Mouse (Mus musculus) kidney, embryonic 14.5 days (tissue): ENCODE measurements at regions not wholly inside any gene's neighbourhood (a gene's known extent, or its start where the extent isn't known, plus 50 kb on each side); places are given as distances from the start of the nearest gene placed in this dataset.

Experiments
- ATAC-seq: fragments of 200-750 bp; cut with Nextera tagmentation; 2 replicates; pipeline ENCODE4 v1.8.0; 2017; ENCODE audit warnings: moderate number of reproducible peaks, mild to moderate bottlenecking, moderate TSS enrichment, moderate library complexity; ENCODE audit not compliant: low FRiP score, low TSS enrichment
- H3K27ac ChIP-seq: fragments of 300-500 bp; sonication (generic); 2 replicates; pipeline ENCODE4 v1.5.1; 2014; ENCODE audit warnings: low read depth, mild to moderate bottlenecking, low read length, moderate library complexity, mixed read lengths
- H3K27me3 ChIP-seq: fragments of 300-500 bp; sonication (generic); 2 replicates; pipeline ENCODE4 v1.6.1; 2014; ENCODE audit warnings: mild to moderate bottlenecking, low read length; ENCODE audit not compliant: control insufficient read depth, insufficient read depth
- H3K36me3 ChIP-seq: fragments of 300-500 bp; sonication (generic); 2 replicates; pipeline ENCODE4 v1.6.1; 2014; ENCODE audit warnings: low read length, mixed read lengths; ENCODE audit not compliant: control insufficient read depth, insufficient read depth
- H3K4me1 ChIP-seq: fragments of 300-500 bp; sonication (generic); 2 replicates; pipeline ENCODE4 v1.6.1; 2014; ENCODE audit warnings: low read length, mixed read lengths; ENCODE audit not compliant: control insufficient read depth, insufficient read depth
- H3K4me2 ChIP-seq: fragments of 300-500 bp; sonication (generic); replicated peaks from 2 replicates; pipeline ENCODE4 v1.6.1; 2014; ENCODE audit warnings: low read depth, mild to moderate bottlenecking, low read length
- H3K4me3 ChIP-seq: fragments of 300-500 bp; sonication (generic); 2 replicates; pipeline ENCODE4 v1.5.1; 2014; ENCODE audit warnings: mild to moderate bottlenecking, low read length
- H3K9ac ChIP-seq: fragments of 300-500 bp; sonication (generic); 2 replicates; pipeline ENCODE4 v1.6.1; 2014; ENCODE audit warnings: low read depth, mild to moderate bottlenecking, low read length, moderate library complexity
- H3K9me3 ChIP-seq: fragments of 300-500 bp; sonication (generic); 2 replicates; pipeline ENCODE4 v1.6.1; 2016; ENCODE audit warnings: low read length; ENCODE audit not compliant: control insufficient read depth
- WGBS: fragments of 180-500 bp; shearing (Covaris S2); extraction: QIAGEN DNeasy Blood & Tissue Kit; methylation state at CpG from one replicate; pipeline ENCODE4 v1.1.7; 2014; 5-methylcytosine and 5-hydroxymethylcytosine counted together

- ATAC-seq = no peak
- Histone ChIP-seq H3K4me2 (no peak overlapping the region), H3K4me1 (no peaks in the 10 kb centered on the region), H3K9me3 (no peaks in the 10 kb centered on the region), H3K27ac (no peak overlapping the region), H3K4me3 (no peak overlapping the region), H3K27me3 (no peaks in the 10 kb centered on the region), H3K36me3 (no peaks in the 10 kb centered on the region), H3K9ac (no peak overlapping the region)
- 65% methylated on average over 2 of the region's 2 CpGs for WGBS
Observed at GRCm38 (mm10) chr7:83037714-83038113, 170.6 kb downstream of the Mex3b start.

- Histone ChIP-seq H3K9ac (no peak overlapping the region), H3K27me3 (no peaks in the 10 kb centered on the region), H3K4me1 (no peaks in the 10 kb centered on the region), H3K4me3 (no peak overlapping the region), H3K27ac (no peak overlapping the region), H3K4me2 (no peak overlapping the region), H3K9me3 (no peaks in the 10 kb centered on the region), H3K36me3 (no peaks in the 10 kb centered on the region)
- 90% methylated on average over 3 of the region's 3 CpGs for WGBS
- no peak for ATAC-seq
Observed at GRCm38 (mm10) chr7:83043746-83044145, 176.6 kb downstream of the Mex3b start.

GRCm38 (mm10) chr7:83045266-83045665 lies 178.1 kb downstream of the Mex3b start:
- no peak overlapping the region for H3K27ac ChIP-seq
- H3K9ac ChIP-seq = no peak overlapping the region
- H3K4me1 ChIP-seq = no peaks in the 10 kb centered on the region
- H3K9me3 ChIP-seq = no peaks in the 10 kb centered on the region
- H3K4me2 ChIP-seq = no peak overlapping the region
- no peaks in the 10 kb centered on the region for H3K27me3 ChIP-seq
- 87% methylated on average over 3 of the region's 3 CpGs for WGBS
- no peak for ATAC-seq
- H3K36me3 ChIP-seq = no peaks in the 10 kb centered on the region
- H3K4me3 ChIP-seq = no peak overlapping the region

GRCm38 (mm10) chr7:83050011-83050410 lies 182.9 kb downstream of the Mex3b start:
- Histone ChIP-seq H3K4me2 (no peak overlapping the region), H3K4me1 (no peaks in the 10 kb centered on the region), H3K9me3 (no peaks in the 10 kb centered on the region), H3K27ac (no peak overlapping the region), H3K36me3 (no peaks in the 10 kb centered on the region), H3K4me3 (no peak overlapping the region), H3K27me3 (no peaks in the 10 kb centered on the region), H3K9ac (no peak overlapping the region)
- WGBS = 54% methylated on average over 3 of the region's 3 CpGs
- ATAC-seq = no peak

GRCm38 (mm10) chr7:83050833-83051497 lies 183.8 kb downstream of the Mex3b start:
- H3K36me3 ChIP-seq = no peaks in the 10 kb centered on the region
- H3K9me3 ChIP-seq = no peaks in the 10 kb centered on the region
- H3K27ac ChIP-seq = no peak overlapping the region
- WGBS = 95% methylated on average over 6 of the region's 6 CpGs
- H3K4me3 ChIP-seq = no peak overlapping the region
- no peaks in the 10 kb centered on the region for H3K27me3 ChIP-seq
- no peak overlapping the region for H3K9ac ChIP-seq
- ATAC-seq = no peak
- no peaks in the 10 kb centered on the region for H3K4me1 ChIP-seq
- no peak overlapping the region for H3K4me2 ChIP-seq

- no peaks in the 10 kb centered on the region for H3K9me3 ChIP-seq
- H3K4me3 ChIP-seq = no peak overlapping the region
- no peaks in the 10 kb centered on the region for H3K36me3 ChIP-seq
- H3K27me3 ChIP-seq = no peaks in the 10 kb centered on the region
- WGBS = 86% methylated on average over 13 of the region's 13 CpGs
- no peaks in the 10 kb centered on the region for H3K4me1 ChIP-seq
- no peak overlapping the region for H3K9ac ChIP-seq
- no peak overlapping the region for H3K27ac ChIP-seq
- H3K4me2 ChIP-seq = no peak overlapping the region
- ATAC-seq = no peak
Observed at GRCm38 (mm10) chr7:83056101-83056935, 189.2 kb downstream of the Mex3b start.

- no peak overlapping the region for H3K4me3 ChIP-seq
- no peak overlapping the region for H3K4me2 ChIP-seq
Observed at GRCm38 (mm10) chr7:83060318-83060717, 193.2 kb downstream of the Mex3b start.

GRCm38 (mm10) chr7:83060733-83061132 lies 193.6 kb downstream of the Mex3b start:
- 20% methylated on average over 5 of the region's 5 CpGs for WGBS
- no peak for ATAC-seq

More at GRCm38 (mm10) chr7:83060318-83060717, 193.2 kb downstream of the Mex3b start:
- Histone ChIP-seq H3K9me3 (no peaks in the 10 kb centered on the region), H3K27ac (no peak overlapping the region), H3K9ac (no peak overlapping the region), H3K27me3 (no peaks in the 10 kb centered on the region), H3K4me1 (no peaks in the 10 kb centered on the region), H3K36me3 (no peaks in the 10 kb centered on the region)
- ATAC-seq = no peak
- WGBS = 23% methylated on average over 3 of the region's 3 CpGs

GRCm38 (mm10) chr7:83061197-83061893 lies 194.2 kb downstream of the Mex3b start:
- Histone ChIP-seq H3K4me2 (no peak overlapping the region), H3K27me3 (no peaks in the 10 kb centered on the region), H3K4me3 (no peak overlapping the region), H3K36me3 (no peaks in the 10 kb centered on the region), H3K4me1 (no peaks in the 10 kb centered on the region), H3K9me3 (no peaks in the 10 kb centered on the region), H3K27ac (no peak overlapping the region), H3K9ac (no peak overlapping the region)
- 70% methylated on average over 7 of the region's 7 CpGs for WGBS
- no peak for ATAC-seq

More at GRCm38 (mm10) chr7:83060733-83061132, 193.6 kb downstream of the Mex3b start:
- no peaks in the 10 kb centered on the region for H3K9me3 ChIP-seq
- H3K27me3 ChIP-seq = no peaks in the 10 kb centered on the region
- no peak overlapping the region for H3K27ac ChIP-seq
- no peaks in the 10 kb centered on the region for H3K36me3 ChIP-seq
- H3K4me2 ChIP-seq = no peak overlapping the region
- H3K9ac ChIP-seq = no peak overlapping the region
- H3K4me1 ChIP-seq = no peaks in the 10 kb centered on the region
- H3K4me3 ChIP-seq = no peak overlapping the region
